ENCODE assay signal across 9 mouse cellular contexts in genomic region chr8:94363288-94363688, GRCm38 (mm10). TPM values are rescaled to one million over a fixed set of nuclear protein-coding genes. Genes with fewer than 3 reads are reported as not detected.
DNase-seq lines count a peak whose midpoint lies in the region; ATAC-seq and TF ChIP-seq lines count a peak whose summit lies in the region.
"Had no signal": no experiment of that assay in that cellular context is flagged by ENCODE, and none has a peak within 500 bp of the region (broad histone marks: within the 10 kb centered on the region; RNA-seq: fewer than 3 reads in every experiment).

No protein-coding gene starts in this region.

- DNase-seq in cerebellum, adult 2 months: peak in 1 of 2 experiments; percentile 43
- DNase-seq in cerebellum, adult 11 months: no peak
- peak; percentile 74 for DNase-seq in gastrocnemius, postnatal 14 days
- DNase-seq in kidney, adult 18-20 months: peak; percentile 88
- peak; percentile 78 for DNase-seq in lung, postnatal 14 days
- peak; percentile 87 for DNase-seq in stomach, postnatal 0 days (ENCODE audit: low spot score)

- no peak for TF ChIP-seq POLR2A in cerebellum, adult 2 months (IDR thresholded peaks at IDR 0.05; ENCODE audit: borderline replicate concordance, insufficient read depth, low read length)

- H3K4me2 ChIP-seq in stomach, postnatal 0 days (replicated peaks; ENCODE audit: low read depth): no peak overlapping the region
- no peak overlapping the region for H3K4me2 ChIP-seq in forebrain, embryonic 13.5 days
- H3K4me2 ChIP-seq: hindbrain, embryonic 15.5 days had no signal

- peak; percentile 83 for ATAC-seq in activated CD4-positive, CD25-positive, alpha-beta regulatory T cell, adult 4 months
- peak; percentile 89 for ATAC-seq in stomach, postnatal 0 days (ENCODE audit: low FRiP score, low TSS enrichment)
- ATAC-seq in forebrain, embryonic 13.5 days: no peak

- no peak for TF ChIP-seq CTCF in cerebellum, adult 2 months (IDR thresholded peaks at IDR 0.05; ENCODE audit: borderline replicate concordance, insufficient read depth, low read depth, low read length)
- TF ChIP-seq CTCF in stomach, postnatal 0 days (IDR thresholded peaks at IDR 0.05; ENCODE audit: low read depth): no peak

- no peaks in the 10 kb centered on the region for H3K36me3 ChIP-seq in stomach, postnatal 0 days (ENCODE audit: control insufficient read depth, insufficient read depth, low read length)
- no peaks in the 10 kb centered on the region for H3K36me3 ChIP-seq in forebrain, embryonic 13.5 days (ENCODE audit: poor library complexity, severe bottlenecking)
- H3K36me3 ChIP-seq: hindbrain, embryonic 15.5 days had no signal

- no peak overlapping the region; the same call in 1 of the 2 replicates for H3K9ac ChIP-seq in stomach, postnatal 0 days (ENCODE audit: low read length)
- H3K9ac ChIP-seq in forebrain, embryonic 13.5 days: no peak overlapping the region
- H3K9ac ChIP-seq: hindbrain, embryonic 15.5 days had no signal

- H3K27me3 ChIP-seq in cerebellum, adult 2 months (ENCODE audit: control insufficient read depth, insufficient read depth, low read length): no peaks in the 10 kb centered on the region
- no peaks in the 10 kb centered on the region for H3K27me3 ChIP-seq in stomach, postnatal 0 days (ENCODE audit: control insufficient read depth, insufficient read depth, low read length)
- no peaks in the 10 kb centered on the region for H3K27me3 ChIP-seq in forebrain, embryonic 13.5 days
- H3K27me3 ChIP-seq: hindbrain, embryonic 15.5 days had no signal

- H3K4me1 ChIP-seq in cerebellum, adult 2 months (ENCODE audit: control insufficient read depth, insufficient read depth, low read length): peaks cover 12% of the 10 kb centered on the region
- H3K4me1 ChIP-seq in stomach, postnatal 0 days (replicated peaks; ENCODE audit: control insufficient read depth, insufficient read depth): peaks cover 16% of the 10 kb centered on the region
- H3K4me1 ChIP-seq in forebrain, embryonic 13.5 days: peaks cover 5% of the 10 kb centered on the region

- no peak overlapping the region for H3K4me3 ChIP-seq in cerebellum, adult 2 months (replicated peaks; ENCODE audit: insufficient read depth, low read depth, low read length)
- H3K4me3 ChIP-seq in stomach, postnatal 0 days (ENCODE audit: low read depth, low read length): no peak overlapping the region
- H3K4me3 ChIP-seq in forebrain, embryonic 13.5 days: no peak overlapping the region
- H3K4me3 ChIP-seq: hindbrain, embryonic 15.5 days had no signal

- TF ChIP-seq EP300 in stomach, postnatal 0 days (optimal IDR thresholded peaks at IDR 0.05): no peak

- H3K27ac ChIP-seq in cerebellum, adult 2 months (ENCODE audit: insufficient read depth, low read length): peak overlapping the region; percentile 0; the same call in 1 of the 2 replicates
- H3K27ac ChIP-seq in stomach, postnatal 0 days (replicated peaks): peak overlapping the region; percentile 95
- no peak overlapping the region for H3K27ac ChIP-seq in forebrain, embryonic 13.5 days
- H3K27ac ChIP-seq: hindbrain, embryonic 15.5 days had no signal

- 60% methylated on average over 4 of the region's 4 CpGs for WGBS in cerebellum, adult 2 months
- WGBS in stomach, postnatal 0 days: 24% methylated on average over 4 of the region's 4 CpGs
- 49% methylated on average over 4 of the region's 4 CpGs for WGBS in forebrain, embryonic 13.5 days

- no peaks in the 10 kb centered on the region for H3K9me3 ChIP-seq in stomach, postnatal 0 days (ENCODE audit: control insufficient read depth, low read length)
- H3K9me3 ChIP-seq in forebrain, embryonic 13.5 days (replicated peaks): no peaks in the 10 kb centered on the region
- H3K9me3 ChIP-seq: hindbrain, embryonic 15.5 days had no signal

- intact Hi-C loops in gastrocnemius, postnatal 14 days (cut with DNase I; ENCODE audit: low total_unique reads): no loop called here

RNA-seq across cellular contexts. Expression of gene Herpud1, which starts 22.9 kb away (rescaled TPM):
- 119 and 125 TPM in 2 replicates for polyA plus RNA-seq in cerebellum, adult 2 months (2012; rRNA removed)
- polyA plus RNA-seq in activated CD4-positive, CD25-positive, alpha-beta regulatory T cell, adult 4 months (2017; shearing (Covaris generic)): 100 to 1,000 TPM in 1 of 2 experiments, 10 to 100 TPM in 1; 99.9 to 115 TPM
- total RNA-seq in gastrocnemius, postnatal 14 days (2021): 10 to 100 TPM; 55.1 to 75.2 TPM
- polyA plus RNA-seq in stomach, postnatal 0 days (2015; fragmentation: Nextera tagmentation; extraction: Ambion mirVana): 224 and 255 TPM in 2 replicates
- 50.9 and 53.9 TPM in 2 replicates for polyA plus RNA-seq in forebrain, embryonic 13.5 days (2015; fragmentation: Nextera tagmentation; extraction: Ambion mirVana)

RNA-seq across cellular contexts. Expression of gene Slc12a3, which starts 34.3 kb away (rescaled TPM):
- 1.7 and 2.2 TPM in 2 replicates for polyA plus RNA-seq in cerebellum, adult 2 months (2012; rRNA removed)
- not detected for polyA plus RNA-seq in activated CD4-positive, CD25-positive, alpha-beta regulatory T cell, adult 4 months (2017; shearing (Covaris generic))
- total RNA-seq in gastrocnemius, postnatal 14 days (2021): not detected
- polyA plus RNA-seq in stomach, postnatal 0 days (2015; fragmentation: Nextera tagmentation; extraction: Ambion mirVana): 0.10 and 0.22 TPM in 2 replicates
- not detected in 2 replicates for polyA plus RNA-seq in forebrain, embryonic 13.5 days (2015; fragmentation: Nextera tagmentation; extraction: Ambion mirVana)
